Mouse (Mus musculus): ENCODE results near the gene Luzp1. TPM values are rescaled to one million over a fixed set of nuclear protein-coding genes. Genes with fewer than 3 reads are reported as not detected.

The Luzp1 gene
- total RNA-seq, 2 experiments from 2014 or later = 80.2 to 85.7 TPM

DNA sequence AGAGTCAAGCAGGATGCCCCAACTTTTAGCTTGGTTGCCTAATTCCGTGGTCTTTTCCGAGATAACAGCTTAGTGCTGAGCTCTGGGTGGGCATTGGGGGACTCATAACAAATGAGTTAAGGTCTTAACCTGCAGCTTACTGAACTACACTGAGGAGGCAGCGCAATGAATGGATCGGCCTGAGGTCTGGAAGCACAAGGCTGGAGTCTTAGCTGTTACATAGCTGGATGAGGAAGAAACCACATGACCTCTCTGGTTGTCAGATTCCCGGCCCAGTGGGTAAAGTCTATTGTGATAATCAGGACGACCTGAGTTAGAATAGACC is 7.8 kb upstream of the Luzp1 start:
- DNase-seq (ENCODE audit: low spot score in 2 of 2) = peak; percentile 13 to 23
- intact Hi-C loops (cut with DNase I) = no loop called here

DNA sequence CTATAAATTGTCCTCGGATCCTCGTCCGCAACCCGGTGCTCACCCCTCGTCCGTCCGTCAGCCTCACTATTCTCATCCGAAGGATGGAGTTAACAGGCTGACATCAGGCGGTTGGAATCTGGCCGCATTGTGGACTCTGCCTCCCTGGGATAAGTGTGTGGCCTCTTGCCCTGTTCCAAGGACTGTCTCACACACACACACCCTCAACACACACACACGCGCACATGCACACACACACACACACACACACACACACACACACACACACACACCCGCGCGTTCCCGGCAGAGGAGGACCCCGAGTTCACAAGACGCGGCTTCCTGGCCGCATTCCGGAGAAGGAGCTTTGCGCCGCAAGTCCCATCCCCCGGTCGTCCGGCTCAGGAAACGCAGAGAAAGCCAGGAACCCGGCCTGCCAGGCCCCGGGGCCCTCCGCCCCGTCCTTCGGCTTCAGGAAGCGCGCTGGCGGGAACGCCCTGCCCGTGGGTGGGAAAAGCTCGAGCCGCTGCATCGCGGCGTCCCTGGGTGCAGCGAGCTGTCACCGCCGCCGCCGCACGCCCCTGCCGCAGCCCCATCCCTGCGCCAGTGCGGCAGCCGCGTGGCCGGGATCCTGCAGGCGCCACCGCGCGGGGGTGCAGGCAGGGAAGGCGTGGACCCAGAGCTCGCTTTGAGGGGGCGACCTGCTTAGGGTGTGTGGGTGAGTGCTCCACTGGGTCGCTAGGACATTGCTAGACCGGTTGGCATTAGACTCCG is 7.3 kb upstream of the Luzp1 start, which contains the start of gene 6030445D17Rik:
Gene 6030445D17Rik, plus strand, starts transcription at position 165 of the 753 bp plus-strand sequence.
- intact Hi-C loops (cut with DNase I) = no loop called here
- peak; percentile 64 to 74 for DNase-seq (ENCODE audit: low spot score in 2 of 2)

GRCm38 (mm10) chr4:136462839-136463178 is 6.8 kb upstream of the Luzp1 start:
- peak; percentile 45 to 64 for DNase-seq (ENCODE audit: low spot score in 2 of 2)
- intact Hi-C loops (cut with DNase I) = no loop called here

DNA sequence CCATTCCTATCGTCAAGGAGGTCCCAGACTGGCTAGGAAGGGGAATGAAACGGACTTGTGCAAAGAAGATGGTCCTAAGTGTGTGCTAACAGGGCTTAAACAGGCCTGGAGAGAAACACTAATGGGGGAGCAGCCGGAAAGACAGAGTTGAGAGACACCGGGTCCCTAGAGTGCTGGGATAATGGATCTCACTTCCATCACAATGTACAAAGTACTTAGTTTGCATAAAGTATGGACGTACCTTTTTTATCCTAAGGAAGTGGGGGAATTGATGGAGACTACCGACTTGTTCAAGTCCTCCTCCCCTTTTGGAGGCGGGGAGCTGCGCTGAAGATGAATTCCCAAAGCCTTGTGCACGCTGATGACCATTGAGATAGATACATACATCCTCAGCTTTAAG is 6.1 kb upstream of the Luzp1 start:
- intact Hi-C loops (cut with DNase I) = no loop called here
- DNase-seq (ENCODE audit: low spot score in 2 of 2) = no peak

GRCm38 (mm10) chr4:136466226-136466625 is 3.3 kb upstream of the Luzp1 start:
- intact Hi-C loops (cut with DNase I) = no loop called here
- no peak for DNase-seq (ENCODE audit: low spot score in 2 of 2)

DNA sequence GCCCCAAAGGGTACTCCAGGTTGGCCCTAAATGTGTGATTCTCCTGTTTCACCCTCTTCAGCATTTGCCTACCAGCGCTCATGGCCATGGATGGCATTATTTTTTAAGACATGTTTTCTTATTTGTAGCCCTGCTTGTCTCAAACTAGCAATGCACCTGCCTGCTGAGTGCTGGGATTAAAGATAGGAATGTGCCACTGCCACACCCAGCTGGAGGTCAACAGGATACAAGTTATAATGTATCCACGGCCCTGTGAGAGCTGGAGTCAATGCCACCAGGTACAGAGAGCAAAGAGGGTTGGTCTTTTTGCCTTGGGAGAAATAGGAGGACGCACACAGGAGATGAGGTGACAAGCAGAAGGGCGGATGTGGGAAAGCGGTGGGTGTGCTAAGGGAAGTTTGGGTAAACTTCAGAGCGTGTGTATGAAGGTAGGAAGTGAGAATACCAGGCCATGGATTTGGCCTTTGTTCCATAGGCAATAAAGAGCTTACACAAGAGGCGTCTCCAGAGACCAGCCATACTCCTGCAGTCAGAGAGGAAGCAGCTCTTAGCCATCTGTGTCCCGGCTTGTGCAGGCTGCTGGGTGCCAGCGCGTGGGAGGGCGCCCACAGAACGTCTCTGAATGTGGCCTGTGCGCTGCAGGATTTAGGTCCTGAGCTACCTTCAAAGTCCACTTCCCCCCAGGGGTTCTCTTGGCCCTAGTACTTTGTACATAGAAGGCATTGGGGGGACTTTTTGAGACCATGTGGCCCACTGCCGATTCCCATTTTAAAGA is 821 bp upstream of the Luzp1 start:
- peak; percentile 63 to 90 for DNase-seq (ENCODE audit: low spot score in 2 of 2)
- intact Hi-C loops (cut with DNase I) = no loop called here

DNA sequence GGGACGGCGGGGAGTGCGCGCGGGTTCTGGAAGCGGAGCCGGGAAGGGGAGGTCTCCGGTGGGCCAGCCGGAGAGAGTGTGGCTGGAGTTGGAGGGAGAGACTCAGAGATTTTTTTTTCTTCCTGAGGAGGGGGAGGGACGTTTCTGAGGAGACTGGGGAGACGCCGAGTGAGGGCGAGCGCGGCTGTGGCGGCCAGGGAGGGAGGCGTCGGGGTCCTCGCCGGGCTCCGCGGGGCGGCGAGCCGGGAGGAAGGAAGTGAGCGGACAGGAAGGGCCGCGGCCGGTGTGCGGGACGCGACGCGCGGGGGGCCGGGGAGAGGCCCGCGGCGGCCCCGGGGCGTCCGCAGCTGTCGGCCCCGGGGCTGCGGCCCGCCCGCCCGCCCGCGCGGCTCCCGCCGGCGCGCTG is 383 bp downstream of the Luzp1 start:
- DNase-seq (ENCODE audit: low spot score in 2 of 2) = no peak
- intact Hi-C loops (cut with DNase I) = no loop called here

- peak; percentile 45 to 50 for DNase-seq (ENCODE audit: low spot score in 2 of 2)
- intact Hi-C loops (cut with DNase I) = no loop called here
Measured at GRCm38 (mm10) chr4:136470347-136471071, 948 bp downstream of the Luzp1 start.

- DNase-seq (ENCODE audit: low spot score in 2 of 2) = no peak
- intact Hi-C loops (cut with DNase I) = no loop called here
Measured at GRCm38 (mm10) chr4:136476692-136477091, 7.1 kb downstream of the Luzp1 start.

DNA sequence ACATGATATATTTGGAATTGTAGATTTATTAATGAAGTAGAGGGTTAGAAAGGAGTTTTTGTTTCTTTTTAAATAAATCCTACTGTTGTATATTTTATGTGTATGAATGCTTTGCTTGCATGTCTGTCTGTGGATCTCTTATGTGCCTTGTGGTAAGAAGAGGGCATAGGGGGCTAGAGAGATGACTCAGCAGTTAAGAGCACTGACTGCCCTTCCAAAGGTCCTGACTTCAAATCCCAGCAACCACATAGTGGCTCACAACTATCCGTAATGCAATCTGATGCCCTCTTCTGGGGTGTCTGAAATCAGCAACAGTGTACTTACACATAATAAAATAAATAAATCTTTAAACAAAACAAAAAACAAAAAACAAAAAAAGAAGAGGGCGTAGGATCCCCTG is 17.0 kb downstream of the Luzp1 start:
- no peak for DNase-seq (ENCODE audit: low spot score in 2 of 2)
- intact Hi-C loops (cut with DNase I) = no loop called here

DNA sequence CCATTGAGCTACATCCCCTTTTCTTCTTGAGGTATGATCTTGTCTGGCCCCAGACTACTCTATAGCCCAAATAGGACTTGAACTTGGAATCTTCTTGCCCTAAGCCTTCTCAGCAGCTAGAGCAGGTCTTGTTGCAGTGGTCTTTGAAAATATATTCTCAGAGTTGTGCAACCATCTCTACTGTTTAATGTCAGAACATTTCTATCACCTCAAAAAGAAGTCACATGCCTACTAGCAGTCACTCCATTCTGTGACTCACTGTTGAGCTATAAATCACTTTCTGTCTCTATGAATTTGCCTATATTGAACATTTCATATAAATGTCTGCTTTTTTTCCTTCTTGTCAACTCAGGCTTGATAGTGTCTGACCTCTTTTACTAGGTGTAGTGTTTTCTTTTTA is 26.4 kb downstream of the Luzp1 start:
- intact Hi-C loops (cut with DNase I) = no loop called here
- DNase-seq (ENCODE audit: low spot score in 2 of 2) = no peak

- intact Hi-C loops (cut with DNase I) = no loop called here
- DNase-seq (ENCODE audit: low spot score in 2 of 2) = no peak
Measured at GRCm38 (mm10) chr4:136505426-136506215, 36.1 kb downstream of the Luzp1 start.

- no peak for DNase-seq (ENCODE audit: low spot score in 2 of 2)
- intact Hi-C loops (cut with DNase I) = no loop called here
Measured at GRCm38 (mm10) chr4:136509857-136510256, 40.3 kb downstream of the Luzp1 start.

DNA sequence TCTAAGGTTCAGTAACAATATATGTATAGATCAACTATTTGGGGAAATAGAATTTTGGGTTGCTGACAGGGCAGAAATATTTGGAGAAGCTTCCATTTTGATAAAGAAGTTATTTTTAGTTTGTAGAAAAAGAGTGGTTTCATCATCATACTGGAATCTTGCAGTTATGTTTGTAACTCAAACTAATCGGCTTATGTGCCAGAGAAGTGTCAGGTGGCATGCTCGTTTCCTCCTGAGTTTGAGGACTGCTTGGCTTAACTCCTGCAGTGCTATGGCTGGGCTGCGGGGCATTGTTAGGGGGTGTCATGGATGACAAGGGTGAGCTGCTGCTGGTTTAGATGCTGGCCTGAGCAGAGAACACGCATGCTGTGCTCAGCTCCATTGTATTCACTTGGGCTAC is 42.1 kb downstream of the Luzp1 start:
- DNase-seq (ENCODE audit: low spot score in 2 of 2) = no peak
- intact Hi-C loops (cut with DNase I) = no loop called here

GRCm38 (mm10) chr4:136512905-136513304 is 43.3 kb downstream of the Luzp1 start:
- intact Hi-C loops (cut with DNase I) = no loop called here
- DNase-seq (ENCODE audit: low spot score in 2 of 2) = no peak

GRCm38 (mm10) chr4:136518141-136518540 is 48.6 kb downstream of the Luzp1 start:
- intact Hi-C loops (cut with DNase I) = no loop called here

GRCm38 (mm10) chr4:136518576-136518975 is 49.0 kb downstream of the Luzp1 start:
- DNase-seq (ENCODE audit: low spot score in 2 of 2) = no peak
- intact Hi-C loops (cut with DNase I) = no loop called here

More at GRCm38 (mm10) chr4:136518141-136518540, 48.6 kb downstream of the Luzp1 start:
- peak in 1 of 2 experiments; percentile 72 for DNase-seq (ENCODE audit: low spot score in 2 of 2)

DNA sequence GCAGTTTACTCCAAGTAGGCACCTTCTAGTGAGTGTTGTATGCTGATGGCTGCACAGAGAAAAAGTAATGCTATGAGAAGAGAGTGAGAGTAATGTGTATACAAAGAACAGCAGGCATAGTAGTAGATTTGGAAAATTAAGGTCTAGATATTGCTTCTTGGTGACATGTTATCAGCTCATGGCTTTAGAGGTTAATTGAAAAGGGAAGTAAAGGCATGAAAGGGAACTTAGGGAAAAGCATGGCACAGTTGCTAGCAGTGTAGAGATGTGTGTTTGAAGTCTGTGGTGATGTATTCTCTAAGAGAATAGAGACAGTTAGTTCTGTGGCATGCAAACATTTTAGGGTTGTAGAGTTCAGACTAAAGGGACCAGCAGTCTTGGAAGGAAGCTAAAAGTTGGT is 50.3 kb downstream of the Luzp1 start:
- intact Hi-C loops (cut with DNase I) = loop anchor here (5.0 kb wide), 1 partner anchor 153 kb away; no protein-coding TSS in a partner anchor
- DNase-seq (ENCODE audit: low spot score in 2 of 2) = no peak

GRCm38 (mm10) chr4:136521898-136522297 is 52.3 kb downstream of the Luzp1 start:
- no peak for DNase-seq (ENCODE audit: low spot score in 2 of 2)
- intact Hi-C loops (cut with DNase I) = loop anchor here (5.0 kb wide), 1 partner anchor 155 kb away; no protein-coding TSS in a partner anchor

DNA sequence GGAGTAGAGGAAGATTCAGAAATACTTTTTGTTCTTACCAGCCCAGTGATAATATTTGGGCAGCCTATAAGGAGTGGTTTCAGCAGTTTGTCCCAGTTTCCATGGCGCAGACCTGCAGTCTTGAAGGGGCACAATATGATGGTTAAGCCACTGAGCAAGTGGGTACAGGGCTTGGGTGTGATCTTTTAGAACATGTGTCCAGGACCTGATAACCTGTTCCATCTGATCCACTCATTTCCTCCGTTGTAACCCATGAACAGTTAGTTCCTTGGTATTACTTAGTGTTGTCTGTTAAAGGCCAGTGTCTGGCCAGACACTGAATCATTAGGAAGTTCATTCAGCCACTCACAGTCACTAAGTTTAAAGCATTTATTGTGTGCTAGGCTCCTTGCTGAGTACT is 54.7 kb downstream of the Luzp1 start:
- no peak for DNase-seq (ENCODE audit: low spot score in 2 of 2)
- intact Hi-C loops (cut with DNase I) = loop anchor here (5.0 kb wide), 1 partner anchor 157 kb away; no protein-coding TSS in a partner anchor

Data from left cerebral cortex, postnatal 25 days (tissue).